Mouse (Mus musculus) forebrain, embryonic 16.5 days (tissue): ENCODE data around the gene Shc4. TPM values are rescaled to one million over a fixed set of nuclear protein-coding genes. Genes with fewer than 3 reads are reported as not detected.

Experiments
- polyA plus RNA-seq: library from polyadenylated mRNA; unstranded; fragments of >200 nt; fragmentation: Nextera tagmentation; extraction: Ambion mirVana; gene quantifications from 2 replicates; pipeline ENCODE4 v1.2.1, GENCODE M21; 2015

Gene Shc4
- polyA plus RNA-seq, 1 experiment from 2014 or later = 2.0 TPM

Other genes with a start within 250 kb of the Shc4 start
- gene Gm9913, start 219.1 kb downstream of the Shc4 start, polyA plus RNA-seq = 0.35 TPM in 1 of 2 replicates, not detected in the other
- gene Fbn1, start 216.2 kb downstream of the Shc4 start, polyA plus RNA-seq = 2.1 and 2.5 TPM in 2 replicates
- gene Cep152, start 99.0 kb downstream of the Shc4 start, polyA plus RNA-seq = 4.8 and 5.1 TPM in 2 replicates
- gene Eid1, start 51.1 kb downstream of the Shc4 start, polyA plus RNA-seq = 317 and 327 TPM in 2 replicates
- 32.2 and 35.3 TPM in 2 replicates for gene Secisbp2l, start 58.7 kb upstream of the Shc4 start, polyA plus RNA-seq
- gene Galk2, start 135.0 kb upstream of the Shc4 start, polyA plus RNA-seq = 24.9 and 27.9 TPM in 2 replicates
- 63.6 and 80.4 TPM in 2 replicates for gene Cops2, start 135.0 kb upstream of the Shc4 start, polyA plus RNA-seq